Mouse (Mus musculus) natural killer cell, adult 2 months (primary cell): Measurements from ENCODE around the gene Atp1a4.
A peak's percentile ranks its signal among the peaks of the same experiment; 100 is the strongest.

Source experiments
- DNase-seq, 2 experiments: peaks; one replicate each; pipeline ENCODE4 v3.0.0; 2022; ENCODE audit warnings: low spot score in 2 of 2

The Atp1a4 gene

GRCm38 (mm10) chr1:172197851-172198250, 60.4 kb downstream of the Atp1a4 start:
- DNase-seq: no peak

GRCm38 (mm10) chr1:172197146-172197545, 61.1 kb downstream of the Atp1a4 start:
- DNase-seq: no peak

GRCm38 (mm10) chr1:172194435-172194834, 63.8 kb downstream of the Atp1a4 start:
- DNase-seq: no peak

- no peak for DNase-seq
Measured at GRCm38 (mm10) chr1:172192217-172192616, 66.0 kb downstream of the Atp1a4 start.

GRCm38 (mm10) chr1:172191578-172191977, 66.6 kb downstream of the Atp1a4 start:
- DNase-seq: no peak

GRCm38 (mm10) chr1:172188891-172189290, 69.3 kb downstream of the Atp1a4 start:
- DNase-seq: peak in 1 of 2 experiments; percentile 12

GRCm38 (mm10) chr1:172186401-172187289, 71.6 kb downstream of the Atp1a4 start:
- DNase-seq: no peak

- no peak for DNase-seq
Measured at GRCm38 (mm10) chr1:172183915-172184314, 74.3 kb downstream of the Atp1a4 start.

GRCm38 (mm10) chr1:172183056-172183455, 75.2 kb downstream of the Atp1a4 start:
- no peak for DNase-seq

- no peak for DNase-seq
Measured at GRCm38 (mm10) chr1:172181777-172182176, 76.4 kb downstream of the Atp1a4 start.

- DNase-seq: no peak
Measured at GRCm38 (mm10) chr1:172180881-172181280, 77.3 kb downstream of the Atp1a4 start.

- DNase-seq: no peak
Measured at GRCm38 (mm10) chr1:172179102-172179501, 79.1 kb downstream of the Atp1a4 start.

GRCm38 (mm10) chr1:172177791-172178190, 80.4 kb downstream of the Atp1a4 start:
- DNase-seq: no peak
